Mouse (Mus musculus) neural tube, embryonic 12.5 days (tissue): Measurements from ENCODE around the gene Cspg5. TPM values are rescaled to one million over a fixed set of nuclear protein-coding genes. Genes with fewer than 3 reads are reported as not detected.

Experiments
- ATAC-seq: fragments of 200-750 bp; cut with Nextera tagmentation; 2 replicates; pipeline ENCODE4 v1.8.0; 2017; ENCODE audit warnings: low read depth, mild to moderate bottlenecking, moderate TSS enrichment, moderate library complexity; ENCODE audit not compliant: low FRiP score
- H3K27ac ChIP-seq: fragments of 300-500 bp; sonication (generic); 2 replicates; pipeline ENCODE4 v1.5.1; 2016
- H3K27me3 ChIP-seq: fragments of 300-500 bp; sonication (generic); replicated peaks from 2 replicates; pipeline ENCODE4 v1.6.1; 2016; ENCODE audit warnings: mild to moderate bottlenecking
- H3K36me3 ChIP-seq: fragments of 300-500 bp; sonication (generic); 2 replicates; pipeline ENCODE4 v1.6.1; 2016; ENCODE audit warnings: mild to moderate bottlenecking
- H3K4me1 ChIP-seq: fragments of 300-500 bp; sonication (generic); 2 replicates; pipeline ENCODE4 v1.6.1; 2016
- H3K4me2 ChIP-seq: fragments of 300-500 bp; sonication (generic); replicated peaks from 2 replicates; pipeline ENCODE4 v1.6.1; 2016; ENCODE audit warnings: mild to moderate bottlenecking
- H3K4me3 ChIP-seq: fragments of 300-500 bp; sonication (generic); 2 replicates; pipeline ENCODE4 v1.5.1; 2016
- H3K9ac ChIP-seq: fragments of 300-500 bp; sonication (generic); 2 replicates; pipeline ENCODE4 v1.6.1; 2016; ENCODE audit warnings: mild to moderate bottlenecking
- H3K9me3 ChIP-seq: fragments of 300-500 bp; sonication (generic); 2 replicates; pipeline ENCODE4 v1.6.1; 2016; ENCODE audit warnings: mild to moderate bottlenecking
- WGBS: fragments of 180-500 bp; shearing (Covaris S2); methylation state at CpG from one replicate; pipeline ENCODE4 v1.1.7; 2016; 5-methylcytosine and 5-hydroxymethylcytosine counted together
- polyA plus RNA-seq: library from polyadenylated mRNA; unstranded; fragments of >200 nt; fragmentation: Nextera tagmentation; extraction: Ambion mirVana; gene quantifications from 2 replicates; pipeline ENCODE4 v1.2.1, GENCODE M21; 2016

The Cspg5 gene
- polyA plus RNA-seq: 36.2 and 42.6 TPM in 2 replicates

- H3K9ac ChIP-seq: no peak within 1 kb of the TSS
- H3K9me3 ChIP-seq: no peaks in the 10 kb centered on the region
- peak within 1 kb of the TSS; percentile 71; the same call in 1 of the 2 replicates for H3K4me3 ChIP-seq
- H3K27me3 ChIP-seq: no peaks in the 10 kb centered on the region
- no peak for ATAC-seq
- WGBS: 85% methylated on average over 7 of the region's 7 CpGs
- H3K4me2 ChIP-seq: peak within 1 kb of the TSS; percentile 100
- peaks cover 31% of the 10 kb centered on the region for H3K4me1 ChIP-seq
- peaks cover 30% of the 10 kb centered on the region for H3K36me3 ChIP-seq
- H3K27ac ChIP-seq: no peak within 1 kb of the TSS
Observed at GRCm38 (mm10) chr9:110243221-110243833, at the start of gene Cspg5. Cspg5 (plus strand) TSS chr9:110243783.

- Histone ChIP-seq H3K4me3 (no peak overlapping the region), H3K4me1 (peaks cover 2% of the 10 kb centered on the region; the same call in 1 of the 2 replicates), H3K27me3 (no peaks in the 10 kb centered on the region), H3K27ac (no peak overlapping the region), H3K9ac (no peak overlapping the region), H3K9me3 (no peaks in the 10 kb centered on the region), H3K4me2 (no peak overlapping the region), H3K36me3 (peaks cover 69% of the 10 kb centered on the region)
- no peak for ATAC-seq
- 87% methylated on average over 2 of the region's 2 CpGs for WGBS
Observed at GRCm38 (mm10) chr9:110199870-110200269, 43.7 kb upstream of the Cspg5 start.

GRCm38 (mm10) chr9:110205526-110206404 lies 37.8 kb upstream of the Cspg5 start:
- no peak overlapping the region; the same call in 1 of the 2 replicates for H3K4me2 ChIP-seq
- H3K9ac ChIP-seq: no peak overlapping the region; the same call in 1 of the 2 replicates
- peak; percentile 94 for ATAC-seq
- no peak overlapping the region for H3K4me3 ChIP-seq
- 31% methylated on average over 15 of the region's 15 CpGs for WGBS
- peak overlapping the region; percentile 51 for H3K27ac ChIP-seq
- peaks cover 15% of the 10 kb centered on the region for H3K4me1 ChIP-seq
- no peaks in the 10 kb centered on the region for H3K9me3 ChIP-seq
- H3K36me3 ChIP-seq: peaks cover 67% of the 10 kb centered on the region
- H3K27me3 ChIP-seq: no peaks in the 10 kb centered on the region

- no peak overlapping the region for H3K9ac ChIP-seq
- no peaks in the 10 kb centered on the region for H3K9me3 ChIP-seq
- H3K27me3 ChIP-seq: no peaks in the 10 kb centered on the region
- H3K36me3 ChIP-seq: peaks cover 72% of the 10 kb centered on the region
- ATAC-seq: no peak
- H3K4me2 ChIP-seq: no peak overlapping the region
- 76% methylated on average over 2 of the region's 2 CpGs for WGBS
- no peak overlapping the region for H3K4me3 ChIP-seq
- H3K4me1 ChIP-seq: peaks cover 15% of the 10 kb centered on the region
- H3K27ac ChIP-seq: no peak overlapping the region
Observed at GRCm38 (mm10) chr9:110206437-110206836, 37.1 kb upstream of the Cspg5 start.

GRCm38 (mm10) chr9:110208265-110208664 lies 35.3 kb upstream of the Cspg5 start:
- no peak overlapping the region for H3K4me2 ChIP-seq
- ATAC-seq: no peak
- peaks cover 15% of the 10 kb centered on the region for H3K4me1 ChIP-seq
- H3K27ac ChIP-seq: no peak overlapping the region
- no peak overlapping the region for H3K4me3 ChIP-seq
- WGBS: 71% methylated on average over 7 of the region's 7 CpGs
- H3K9ac ChIP-seq: no peak overlapping the region
- H3K9me3 ChIP-seq: no peaks in the 10 kb centered on the region
- peaks cover 72% of the 10 kb centered on the region for H3K36me3 ChIP-seq
- no peaks in the 10 kb centered on the region for H3K27me3 ChIP-seq

- H3K27me3 ChIP-seq: no peaks in the 10 kb centered on the region
- no peak overlapping the region for H3K4me2 ChIP-seq
- 64% methylated on average over 3 of the region's 3 CpGs for WGBS
- H3K27ac ChIP-seq: no peak overlapping the region
- H3K4me1 ChIP-seq: peaks cover 15% of the 10 kb centered on the region
- H3K9me3 ChIP-seq: no peaks in the 10 kb centered on the region
- H3K9ac ChIP-seq: no peak overlapping the region
- no peak overlapping the region for H3K4me3 ChIP-seq
- H3K36me3 ChIP-seq: peaks cover 71% of the 10 kb centered on the region
- no peak for ATAC-seq
Observed at GRCm38 (mm10) chr9:110208967-110209366, 34.6 kb upstream of the Cspg5 start.

GRCm38 (mm10) chr9:110224273-110224672 lies 19.3 kb upstream of the Cspg5 start:
- peaks cover 78% of the 10 kb centered on the region for H3K36me3 ChIP-seq
- no peak overlapping the region for H3K4me3 ChIP-seq
- H3K9me3 ChIP-seq: no peaks in the 10 kb centered on the region
- H3K9ac ChIP-seq: no peak overlapping the region
- WGBS: 93% methylated on average over 4 of the region's 4 CpGs
- no peaks in the 10 kb centered on the region for H3K27me3 ChIP-seq
- no peak overlapping the region for H3K4me2 ChIP-seq
- H3K4me1 ChIP-seq: no peaks in the 10 kb centered on the region
- ATAC-seq: no peak
- H3K27ac ChIP-seq: no peak overlapping the region

- Histone ChIP-seq H3K9ac (no peak overlapping the region), H3K36me3 (peaks cover 84% of the 10 kb centered on the region), H3K4me1 (no peaks in the 10 kb centered on the region), H3K4me2 (no peak overlapping the region), H3K4me3 (no peak overlapping the region), H3K27ac (no peak overlapping the region), H3K9me3 (no peaks in the 10 kb centered on the region), H3K27me3 (no peaks in the 10 kb centered on the region)
- no peak for ATAC-seq
- 94% methylated on average over 4 of the region's 4 CpGs for WGBS
Observed at GRCm38 (mm10) chr9:110226191-110226590, 17.4 kb upstream of the Cspg5 start.

- peaks cover 81% of the 10 kb centered on the region for H3K36me3 ChIP-seq
Observed at GRCm38 (mm10) chr9:110228671-110229070, 14.9 kb upstream of the Cspg5 start.

GRCm38 (mm10) chr9:110229112-110229511 lies 14.5 kb upstream of the Cspg5 start:
- no peak overlapping the region for H3K4me2 ChIP-seq
- no peaks in the 10 kb centered on the region for H3K9me3 ChIP-seq
- no peaks in the 10 kb centered on the region for H3K4me1 ChIP-seq
- peaks cover 81% of the 10 kb centered on the region for H3K36me3 ChIP-seq
- H3K27me3 ChIP-seq: no peaks in the 10 kb centered on the region
- no peak for ATAC-seq
- WGBS: 94% methylated on average over 1 of the region's 1 CpGs
- no peak overlapping the region for H3K4me3 ChIP-seq
- no peak overlapping the region for H3K27ac ChIP-seq
- H3K9ac ChIP-seq: no peak overlapping the region

More at GRCm38 (mm10) chr9:110228671-110229070, 14.9 kb upstream of the Cspg5 start:
- H3K9me3 ChIP-seq: no peaks in the 10 kb centered on the region
- H3K27me3 ChIP-seq: no peaks in the 10 kb centered on the region
- H3K4me3 ChIP-seq: no peak overlapping the region
- no peak overlapping the region for H3K4me2 ChIP-seq
- no peak overlapping the region for H3K27ac ChIP-seq
- no peak overlapping the region for H3K9ac ChIP-seq
- 83% methylated on average over 6 of the region's 6 CpGs for WGBS
- ATAC-seq: no peak
- no peaks in the 10 kb centered on the region for H3K4me1 ChIP-seq

GRCm38 (mm10) chr9:110229566-110230248 lies 13.9 kb upstream of the Cspg5 start:
- Histone ChIP-seq H3K36me3 (peaks cover 82% of the 10 kb centered on the region), H3K27ac (no peak overlapping the region)

More at GRCm38 (mm10) chr9:110229566-110230248, 13.9 kb upstream of the Cspg5 start:
- Histone ChIP-seq H3K4me2 (no peak overlapping the region), H3K9ac (no peak overlapping the region), H3K4me3 (no peak overlapping the region), H3K27me3 (no peaks in the 10 kb centered on the region), H3K9me3 (no peaks in the 10 kb centered on the region), H3K4me1 (no peaks in the 10 kb centered on the region)
- WGBS: 84% methylated on average over 10 of the region's 10 CpGs
- no peak for ATAC-seq
